Mouse (Mus musculus) midbrain, embryonic 13.5 days (tissue): ENCODE data around the gene Pcdh9. TPM values are rescaled to one million over a fixed set of nuclear protein-coding genes. Genes with fewer than 3 reads are reported as not detected.

Experiments
- ATAC-seq: fragments of 200-750 bp; cut with Nextera tagmentation; 2 replicates; pipeline ENCODE4 v1.8.0; 2017; ENCODE audit warnings: mild to moderate bottlenecking, moderate TSS enrichment, moderate library complexity
- H3K27ac ChIP-seq: fragments of 300-500 bp; sonication (generic); 2 replicates; pipeline ENCODE4 v1.5.1; 2015; ENCODE audit warnings: inconsistent platforms, mild to moderate bottlenecking, moderate library complexity
- H3K27me3 ChIP-seq: fragments of 300-500 bp; sonication (generic); 2 replicates; pipeline ENCODE4 v1.6.1; 2015; ENCODE audit warnings: mild to moderate bottlenecking, inconsistent platforms
- H3K36me3 ChIP-seq: fragments of 300-500 bp; sonication (generic); 2 replicates; pipeline ENCODE4 v1.6.1; 2015; ENCODE audit warnings: mild to moderate bottlenecking, inconsistent platforms
- H3K4me1 ChIP-seq: fragments of 300-500 bp; sonication (generic); replicated peaks from 2 replicates; pipeline ENCODE4 v1.6.1; 2015; ENCODE audit warnings: inconsistent platforms
- H3K4me2 ChIP-seq: fragments of 300-500 bp; sonication (generic); replicated peaks from 2 replicates; pipeline ENCODE4 v1.6.1; 2015; ENCODE audit warnings: moderate library complexity, mild to moderate bottlenecking, inconsistent platforms
- H3K4me3 ChIP-seq: fragments of 300-500 bp; sonication (generic); replicated peaks from 2 replicates; pipeline ENCODE4 v1.5.1; 2015; ENCODE audit warnings: mild to moderate bottlenecking, inconsistent platforms
- H3K9ac ChIP-seq: fragments of 300-500 bp; sonication (generic); replicated peaks from 2 replicates; pipeline ENCODE4 v1.6.1; 2015; ENCODE audit warnings: mild to moderate bottlenecking, inconsistent platforms
- H3K9me3 ChIP-seq: fragments of 300-500 bp; sonication (generic); 2 replicates; pipeline ENCODE4 v1.6.1; 2016; ENCODE audit warnings: mild to moderate bottlenecking, inconsistent platforms
- WGBS: fragments of 180-500 bp; shearing (Covaris S2); methylation state at CpG from one replicate; pipeline ENCODE4 v1.1.7; 2015; 5-methylcytosine and 5-hydroxymethylcytosine counted together
- polyA plus RNA-seq: library from polyadenylated mRNA; unstranded; fragments of >200 nt; fragmentation: Nextera tagmentation; extraction: Ambion mirVana; gene quantifications from 2 replicates; pipeline ENCODE4 v1.2.1, GENCODE M21; 2015

Pcdh9 gene
- polyA plus RNA-seq, 1 experiment from 2014 or later = 105 TPM

DNA sequence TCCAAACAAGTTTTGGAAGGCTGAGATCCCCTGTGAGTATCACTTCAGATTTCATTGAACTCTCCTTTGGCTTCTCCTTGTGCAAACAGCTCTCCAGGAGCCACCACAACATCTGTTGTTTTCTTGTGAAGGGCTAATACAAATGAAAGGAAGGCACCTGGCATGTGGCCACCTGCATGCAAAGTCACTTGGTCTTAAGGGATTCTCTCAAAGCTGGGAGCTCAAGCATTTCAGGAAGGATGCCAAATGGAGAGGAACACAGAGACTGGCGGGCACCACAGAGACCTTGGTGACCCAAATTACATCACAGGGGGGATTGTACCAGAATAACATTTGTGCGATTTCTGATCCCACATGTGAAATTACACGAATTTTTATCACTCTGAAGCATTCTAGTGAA lies 547.7 kb downstream of the Pcdh9 start:
- WGBS = 71% methylated on average over 3 of the region's 3 CpGs
- no peak overlapping the region for H3K27ac ChIP-seq
- H3K9ac ChIP-seq = no peak overlapping the region
- H3K4me2 ChIP-seq = no peak overlapping the region
- no peaks in the 10 kb centered on the region for H3K9me3 ChIP-seq
- H3K4me3 ChIP-seq = no peak overlapping the region
- H3K36me3 ChIP-seq = no peaks in the 10 kb centered on the region
- H3K27me3 ChIP-seq = no peaks in the 10 kb centered on the region
- H3K4me1 ChIP-seq = 0 out of 2 replicates have a peak, but pooled peaks cover 5% of the 10 kb centered on the region
- ATAC-seq = no peak

DNA sequence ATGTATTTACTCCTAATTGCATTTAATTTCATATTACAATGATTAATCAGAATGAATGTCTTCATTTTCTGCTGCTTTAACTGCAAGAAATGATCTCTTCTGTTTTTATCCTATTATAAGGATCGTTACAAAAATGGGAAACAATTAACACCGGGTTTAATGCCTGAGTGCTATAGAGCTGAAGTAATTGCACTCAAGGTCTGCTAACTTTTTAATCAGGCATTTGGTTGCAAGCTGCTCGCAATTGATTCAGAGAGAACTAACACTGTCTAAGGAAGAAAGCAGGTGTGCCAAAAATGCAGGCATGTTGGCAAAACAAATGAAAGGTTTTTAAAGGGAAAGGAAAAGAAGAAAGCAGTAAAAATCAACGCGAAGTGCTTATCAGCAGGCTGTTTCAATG lies 549.1 kb downstream of the Pcdh9 start:
- no peak overlapping the region for H3K27ac ChIP-seq
- no peak overlapping the region for H3K9ac ChIP-seq
- H3K4me1 ChIP-seq = no peaks in the 10 kb centered on the region
- no peaks in the 10 kb centered on the region for H3K27me3 ChIP-seq
- H3K4me2 ChIP-seq = no peak overlapping the region
- H3K9me3 ChIP-seq = no peaks in the 10 kb centered on the region
- WGBS = 29% methylated on average over 5 of the region's 5 CpGs
- no peaks in the 10 kb centered on the region for H3K36me3 ChIP-seq
- no peak overlapping the region for H3K4me3 ChIP-seq
- no peak for ATAC-seq

DNA sequence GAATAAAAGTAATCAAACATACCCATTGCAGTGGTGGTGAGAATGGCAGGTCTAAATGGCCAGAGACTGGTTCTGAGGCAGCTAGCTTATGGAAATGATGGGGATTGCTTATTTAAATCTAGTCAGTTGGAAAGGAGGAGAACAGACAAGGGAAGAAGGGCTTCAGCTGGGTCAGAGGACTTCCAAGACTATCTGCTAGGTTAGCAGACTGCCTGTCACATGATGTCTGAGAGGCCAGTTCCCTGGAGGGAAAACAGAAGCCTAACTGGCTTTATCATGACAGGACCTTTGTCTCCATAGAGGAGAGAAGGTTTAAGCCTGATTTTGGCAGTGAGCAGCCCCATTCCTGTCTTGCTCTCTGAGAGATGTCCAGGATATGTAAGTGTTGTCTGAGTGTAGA lies 561.2 kb downstream of the Pcdh9 start:
- Histone ChIP-seq H3K9me3 (no peaks in the 10 kb centered on the region), H3K27ac (no peak overlapping the region; the same call in 1 of the 2 replicates), H3K36me3 (no peaks in the 10 kb centered on the region), H3K4me2 (no peak overlapping the region), H3K4me3 (no peak overlapping the region), H3K27me3 (no peaks in the 10 kb centered on the region), H3K9ac (no peak overlapping the region), H3K4me1 (no peaks in the 10 kb centered on the region)
- ATAC-seq = no peak

DNA sequence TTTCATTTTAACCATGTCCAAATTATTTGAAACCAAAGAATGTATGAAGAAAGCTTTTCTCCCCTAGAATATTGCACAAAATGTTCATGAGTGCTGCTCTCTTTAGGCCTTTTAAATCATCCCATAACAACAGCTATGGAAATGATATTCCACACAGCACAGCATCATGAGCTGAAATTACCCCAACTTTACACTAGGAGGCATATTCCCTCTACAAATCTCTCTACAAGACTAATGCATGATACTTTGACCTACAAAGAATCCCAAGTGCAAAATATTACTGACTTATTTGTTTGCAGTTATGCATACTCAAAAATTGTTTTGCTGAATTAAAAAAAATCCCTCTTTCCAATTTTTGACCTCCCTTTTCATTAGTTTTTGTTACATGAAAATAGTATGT lies 573.1 kb downstream of the Pcdh9 start:
- H3K4me3 ChIP-seq = no peak overlapping the region
- no peak overlapping the region for H3K9ac ChIP-seq
- H3K27me3 ChIP-seq = no peaks in the 10 kb centered on the region
- no peak overlapping the region for H3K4me2 ChIP-seq
- H3K9me3 ChIP-seq = no peaks in the 10 kb centered on the region
- no peak overlapping the region for H3K27ac ChIP-seq
- no peak for ATAC-seq
- H3K4me1 ChIP-seq = no peaks in the 10 kb centered on the region
- H3K36me3 ChIP-seq = no peaks in the 10 kb centered on the region

DNA sequence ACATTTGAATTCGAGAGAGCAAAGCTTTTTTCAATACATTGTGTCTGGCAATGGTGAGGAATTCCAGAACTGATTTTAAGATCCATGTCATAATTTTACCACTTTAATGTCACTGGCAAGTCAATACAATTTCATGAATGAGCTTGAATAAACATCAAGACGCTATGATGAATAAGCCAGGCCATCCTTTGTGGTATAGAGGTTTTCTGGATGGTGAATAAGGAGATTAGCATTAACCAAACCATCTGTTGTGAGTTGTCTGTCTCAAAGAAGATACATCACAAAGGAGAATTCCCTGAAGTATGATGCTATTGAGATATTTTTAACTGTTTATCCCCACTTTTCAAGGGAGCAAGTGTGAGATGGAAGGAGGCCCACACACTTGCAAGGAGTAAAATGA lies 602.1 kb downstream of the Pcdh9 start:
- ATAC-seq = no peak; the same call in 1 of the 2 replicates
- H3K4me2 ChIP-seq = no peak overlapping the region
- no peaks in the 10 kb centered on the region for H3K27me3 ChIP-seq
- no peak overlapping the region for H3K4me3 ChIP-seq
- 31% methylated on average over 2 of the region's 2 CpGs for WGBS
- no peak overlapping the region for H3K9ac ChIP-seq
- H3K27ac ChIP-seq = no peak overlapping the region
- peaks cover 6% of the 10 kb centered on the region; the same call in 1 of the 2 replicates for H3K4me1 ChIP-seq
- no peaks in the 10 kb centered on the region for H3K9me3 ChIP-seq
- no peaks in the 10 kb centered on the region for H3K36me3 ChIP-seq

DNA sequence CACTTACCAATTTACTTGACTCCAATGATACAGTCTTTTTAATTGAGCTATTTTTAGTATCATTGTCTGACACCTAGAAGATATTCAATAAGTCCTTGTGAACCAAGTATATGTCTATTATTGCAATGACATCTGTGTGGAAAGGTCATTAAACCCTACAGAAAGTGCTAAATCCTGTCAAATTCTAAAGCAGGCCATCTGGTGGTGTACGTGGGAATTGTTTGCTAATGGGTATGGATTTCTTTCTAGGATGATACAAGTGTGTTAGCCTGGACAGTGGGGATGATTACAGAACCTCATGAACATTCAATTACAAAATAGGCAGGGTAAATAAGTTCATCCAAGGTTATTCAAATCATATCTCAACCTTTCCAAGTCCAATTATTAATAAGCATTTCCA lies 602.8 kb downstream of the Pcdh9 start:
- Histone ChIP-seq H3K27ac (no peak overlapping the region), H3K27me3 (no peaks in the 10 kb centered on the region), H3K36me3 (no peaks in the 10 kb centered on the region), H3K4me3 (no peak overlapping the region), H3K4me2 (no peak overlapping the region), H3K9me3 (no peaks in the 10 kb centered on the region), H3K4me1 (peaks cover 6% of the 10 kb centered on the region; the same call in 1 of the 2 replicates), H3K9ac (no peak overlapping the region)
- ATAC-seq = no peak
- WGBS = 13% methylated on average over 1 of the region's 1 CpGs

DNA sequence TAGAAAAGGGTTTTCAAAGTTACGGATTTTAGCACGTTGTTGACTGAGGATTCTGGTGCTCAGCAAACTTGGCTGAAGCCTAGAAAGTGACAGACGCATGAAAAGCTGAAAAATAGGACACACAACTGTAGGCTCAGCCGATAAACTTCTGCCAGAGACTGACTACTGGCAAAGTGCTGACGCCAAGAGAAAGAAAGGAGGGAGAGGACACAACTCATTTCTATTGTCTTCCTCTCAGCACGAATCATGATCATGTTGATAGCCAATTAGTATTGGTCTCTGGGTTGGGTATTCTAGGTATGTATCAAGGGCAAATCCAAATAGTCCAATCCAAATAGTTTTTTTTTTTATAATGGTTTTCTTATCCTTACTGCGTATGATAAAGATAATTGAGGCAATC lies 605.3 kb downstream of the Pcdh9 start:
- Histone ChIP-seq H3K27me3 (no peaks in the 10 kb centered on the region), H3K4me1 (peaks cover 6% of the 10 kb centered on the region; the same call in 1 of the 2 replicates), H3K4me2 (no peak overlapping the region), H3K9ac (no peak overlapping the region), H3K9me3 (no peaks in the 10 kb centered on the region), H3K36me3 (no peaks in the 10 kb centered on the region), H3K27ac (no peak overlapping the region), H3K4me3 (no peak overlapping the region)
- ATAC-seq = no peak
- WGBS = 85% methylated on average over 7 of the region's 7 CpGs

DNA sequence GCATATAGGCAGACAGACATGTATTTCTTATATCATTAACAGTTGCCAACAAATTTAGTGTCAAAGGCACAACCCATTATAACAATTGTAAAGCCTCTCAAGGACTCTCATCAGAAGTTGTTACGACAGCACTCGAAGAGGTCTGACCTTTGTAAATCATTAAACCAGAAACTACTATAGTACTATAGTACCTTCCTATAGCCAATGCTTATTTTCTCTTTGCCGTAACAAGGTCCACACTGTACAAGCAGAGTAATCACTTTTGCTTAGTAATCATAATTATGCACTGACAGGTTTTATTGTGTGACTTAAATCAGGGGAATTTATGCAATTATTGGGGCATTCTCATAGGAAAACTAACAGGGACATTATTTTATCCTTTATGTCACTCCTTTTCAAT lies 606.5 kb downstream of the Pcdh9 start:
- Histone ChIP-seq H3K9me3 (no peaks in the 10 kb centered on the region), H3K4me3 (no peak overlapping the region), H3K4me1 (peaks cover 6% of the 10 kb centered on the region; the same call in 1 of the 2 replicates), H3K27me3 (no peaks in the 10 kb centered on the region), H3K36me3 (no peaks in the 10 kb centered on the region), H3K4me2 (no peak overlapping the region), H3K9ac (no peak overlapping the region), H3K27ac (no peak overlapping the region)
- 91% methylated on average over 3 of the region's 3 CpGs for WGBS
- no peak for ATAC-seq

DNA sequence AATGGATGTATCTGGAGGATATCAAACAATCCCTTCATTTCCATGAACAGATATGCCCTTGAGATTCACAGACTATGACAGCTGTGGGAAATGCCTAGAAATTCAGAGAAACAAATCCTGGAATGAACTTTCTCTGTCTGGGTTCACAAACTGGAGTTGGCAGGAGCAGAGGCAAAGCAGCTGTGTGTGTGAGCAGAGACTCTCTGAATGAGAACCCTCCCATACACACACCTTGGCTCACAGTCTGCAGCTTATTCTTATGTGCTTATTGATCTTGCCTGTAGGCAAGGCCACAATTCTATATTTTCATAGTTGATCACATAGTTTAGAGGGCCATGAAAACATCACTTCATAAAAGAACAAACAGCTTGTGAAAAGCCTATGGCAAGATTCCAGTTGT lies 614.8 kb downstream of the Pcdh9 start:
- Histone ChIP-seq H3K36me3 (no peaks in the 10 kb centered on the region), H3K4me1 (no peaks in the 10 kb centered on the region), H3K4me3 (no peak overlapping the region), H3K9me3 (no peaks in the 10 kb centered on the region), H3K4me2 (no peak overlapping the region), H3K9ac (no peak overlapping the region), H3K27ac (no peak overlapping the region), H3K27me3 (no peaks in the 10 kb centered on the region)
- ATAC-seq = no peak

DNA sequence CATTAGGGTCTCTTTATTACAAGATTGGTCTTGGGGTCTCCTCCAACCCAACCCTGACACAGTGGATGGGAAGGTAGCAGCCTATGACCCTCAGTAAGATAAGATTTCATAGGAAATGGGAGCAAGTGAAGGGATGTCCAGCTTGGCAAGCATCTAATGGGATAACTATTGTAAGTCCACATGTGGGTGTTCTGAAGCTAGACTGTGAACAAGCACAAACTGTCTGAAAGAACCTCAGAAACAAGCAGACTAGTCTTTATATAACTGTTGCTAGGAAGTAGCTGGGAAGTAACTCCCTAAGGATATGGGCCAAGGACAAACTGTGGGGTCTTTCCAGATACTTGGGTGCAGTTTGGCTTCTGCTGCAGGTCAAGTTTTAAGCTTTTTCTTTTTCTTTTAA lies 615.7 kb downstream of the Pcdh9 start:
- H3K9ac ChIP-seq = no peak overlapping the region
- no peak overlapping the region for H3K27ac ChIP-seq

DNA sequence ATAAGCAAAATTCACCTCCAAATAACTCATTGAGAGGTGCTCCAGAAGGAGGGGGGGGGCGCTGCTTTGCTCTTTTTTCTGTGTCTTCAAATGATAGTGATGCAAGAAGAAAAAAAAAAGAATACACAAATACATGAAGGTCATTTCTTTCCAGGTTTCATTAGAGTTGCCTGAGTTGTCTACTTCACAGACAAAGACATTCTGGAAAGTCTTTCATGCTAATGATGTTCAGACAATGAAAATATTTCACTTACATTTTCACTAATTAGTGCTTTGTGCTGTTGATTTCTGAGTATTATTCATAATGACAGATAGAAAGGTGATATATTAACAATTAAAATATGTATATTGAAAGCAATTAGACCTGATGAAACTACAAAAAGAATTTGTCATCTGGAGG lies 637.1 kb downstream of the Pcdh9 start:
- no peaks in the 10 kb centered on the region for H3K4me1 ChIP-seq
- H3K27me3 ChIP-seq = no peaks in the 10 kb centered on the region
- no peak overlapping the region for H3K9ac ChIP-seq
- no peaks in the 10 kb centered on the region for H3K9me3 ChIP-seq
- WGBS = 86% methylated on average over 1 of the region's 1 CpGs
- ATAC-seq = no peak
- H3K4me3 ChIP-seq = no peak overlapping the region
- no peaks in the 10 kb centered on the region for H3K36me3 ChIP-seq
- no peak overlapping the region for H3K27ac ChIP-seq
- no peak overlapping the region for H3K4me2 ChIP-seq

More for the DNA sequence above, 615.7 kb downstream of the Pcdh9 start:
- H3K36me3 ChIP-seq = no peaks in the 10 kb centered on the region
- H3K27me3 ChIP-seq = no peaks in the 10 kb centered on the region
- H3K4me1 ChIP-seq = no peaks in the 10 kb centered on the region
- no peak overlapping the region for H3K4me2 ChIP-seq
- H3K4me3 ChIP-seq = no peak overlapping the region
- no peaks in the 10 kb centered on the region for H3K9me3 ChIP-seq
- no peak for ATAC-seq

DNA sequence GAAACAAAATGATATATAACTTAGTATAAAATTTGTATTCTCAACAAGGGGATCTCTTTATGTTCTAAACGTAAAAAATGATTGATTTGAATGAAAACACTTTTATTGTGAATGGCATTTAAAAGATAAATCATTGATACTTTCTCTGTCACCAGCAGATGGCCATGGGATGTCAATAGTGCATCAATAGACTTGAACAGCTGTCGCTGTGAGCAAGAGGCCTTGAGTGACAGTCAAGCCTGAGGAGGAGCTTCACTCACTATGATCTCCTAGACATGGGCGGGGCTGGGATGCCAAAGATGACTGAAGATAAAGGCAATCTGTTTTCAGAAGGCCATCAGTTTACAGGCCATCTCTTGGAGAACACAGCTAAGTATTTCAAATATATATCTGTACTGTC lies 650.2 kb downstream of the Pcdh9 start:
- WGBS = 81% methylated on average over 3 of the region's 3 CpGs
- no peak overlapping the region for H3K27ac ChIP-seq
- H3K36me3 ChIP-seq = no peaks in the 10 kb centered on the region
- H3K9ac ChIP-seq = no peak overlapping the region
- H3K4me1 ChIP-seq = peaks cover 9% of the 10 kb centered on the region; the same call in 1 of the 2 replicates
- H3K4me3 ChIP-seq = no peak overlapping the region
- no peaks in the 10 kb centered on the region for H3K27me3 ChIP-seq
- no peak overlapping the region for H3K4me2 ChIP-seq
- no peaks in the 10 kb centered on the region for H3K9me3 ChIP-seq
- no peak for ATAC-seq

DNA sequence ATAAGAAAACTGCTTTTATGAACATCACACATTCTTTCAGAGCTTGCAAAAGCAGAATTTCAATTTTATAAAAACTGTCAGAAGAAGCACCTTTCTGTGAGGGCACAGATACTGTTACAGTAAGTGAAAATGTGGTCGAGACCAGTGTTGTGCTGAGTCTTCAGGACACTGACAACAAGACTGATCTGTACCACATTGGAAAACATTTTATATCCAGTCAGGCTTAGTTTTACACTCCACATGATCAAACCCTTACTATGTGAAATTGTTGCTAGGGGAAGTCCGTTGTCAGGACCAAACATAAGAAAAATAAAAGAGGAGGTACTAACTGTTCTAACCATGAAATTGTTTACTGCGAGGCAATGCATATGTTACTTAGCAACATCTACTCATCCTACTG lies 656.1 kb downstream of the Pcdh9 start:
- 65% methylated on average over 3 of the region's 3 CpGs for WGBS
- Histone ChIP-seq H3K9ac (no peak overlapping the region), H3K36me3 (no peaks in the 10 kb centered on the region), H3K9me3 (no peaks in the 10 kb centered on the region), H3K4me2 (no peak overlapping the region), H3K27ac (no peak overlapping the region), H3K27me3 (no peaks in the 10 kb centered on the region), H3K4me3 (no peak overlapping the region), H3K4me1 (no peaks in the 10 kb centered on the region)
- ATAC-seq = no peak
